Mouse (Mus musculus) heart, embryonic 13.5 days (tissue): ENCODE data around the gene Cel. TPM values are rescaled to one million over a fixed set of nuclear protein-coding genes. Genes with fewer than 3 reads are reported as not detected.
"Not testable (repeated sequence)": the region's sequence is repeated elsewhere in the genome, so short reads cannot be mapped to it uniquely, and the experiment has no call there.

Source experiments
- ATAC-seq: fragments of 200-750 bp; cut with Nextera tagmentation; 2 replicates; pipeline ENCODE4 v1.8.0; 2017; ENCODE audit warnings: moderate TSS enrichment; ENCODE audit not compliant: insufficient number of reproducible peaks, low FRiP score, low TSS enrichment; ENCODE audit errors: extremely low read depth
- H3K27ac ChIP-seq: fragments of 300-500 bp; sonication (generic); replicated peaks from 2 replicates; pipeline ENCODE4 v1.5.1; 2015; ENCODE audit warnings: moderate library complexity, mild to moderate bottlenecking, inconsistent platforms
- H3K27me3 ChIP-seq: fragments of 300-500 bp; sonication (generic); replicated peaks from 2 replicates; pipeline ENCODE4 v1.6.1; 2015; ENCODE audit warnings: mild to moderate bottlenecking, inconsistent platforms
- H3K36me3 ChIP-seq: fragments of 300-500 bp; sonication (generic); 2 replicates; pipeline ENCODE4 v1.6.1; 2015; ENCODE audit warnings: mild to moderate bottlenecking, inconsistent platforms
- H3K4me1 ChIP-seq: fragments of 300-500 bp; sonication (generic); 2 replicates; pipeline ENCODE4 v1.6.1; 2015; ENCODE audit warnings: inconsistent platforms
- H3K4me2 ChIP-seq: fragments of 300-500 bp; sonication (generic); 2 replicates; pipeline ENCODE4 v1.6.1; 2015; ENCODE audit warnings: inconsistent platforms, mild to moderate bottlenecking, moderate library complexity
- H3K4me3 ChIP-seq: fragments of 300-500 bp; sonication (generic); 2 replicates; pipeline ENCODE4 v1.5.1; 2015; ENCODE audit warnings: moderate library complexity, mild to moderate bottlenecking, inconsistent platforms
- H3K9ac ChIP-seq: fragments of 300-500 bp; sonication (generic); 2 replicates; pipeline ENCODE4 v1.6.1; 2015; ENCODE audit warnings: inconsistent platforms, mild to moderate bottlenecking, moderate library complexity
- H3K9me3 ChIP-seq: fragments of 300-500 bp; sonication (generic); 2 replicates; pipeline ENCODE4 v1.6.1; 2016; ENCODE audit warnings: inconsistent platforms
- WGBS: fragments of 180-500 bp; shearing (Covaris S2); methylation state at CpG from one replicate; pipeline ENCODE4 v1.1.7; 2015; ENCODE audit warnings: mixed read lengths; 5-methylcytosine and 5-hydroxymethylcytosine counted together
- microRNA-seq: library from miRNA; unstranded; fragments of <30 nt; microRNA quantifications from one replicate; pipeline ENCODE4, GENCODE M21; 2016
- polyA plus RNA-seq: library from polyadenylated mRNA; unstranded; fragments of >200 nt; fragmentation: Nextera tagmentation; extraction: Ambion mirVana; gene quantifications from 2 replicates; pipeline ENCODE4 v1.2.1, GENCODE M21; 2015

The Cel gene
- polyA plus RNA-seq, 1 experiment from 2014 or later = not detected

DNA sequence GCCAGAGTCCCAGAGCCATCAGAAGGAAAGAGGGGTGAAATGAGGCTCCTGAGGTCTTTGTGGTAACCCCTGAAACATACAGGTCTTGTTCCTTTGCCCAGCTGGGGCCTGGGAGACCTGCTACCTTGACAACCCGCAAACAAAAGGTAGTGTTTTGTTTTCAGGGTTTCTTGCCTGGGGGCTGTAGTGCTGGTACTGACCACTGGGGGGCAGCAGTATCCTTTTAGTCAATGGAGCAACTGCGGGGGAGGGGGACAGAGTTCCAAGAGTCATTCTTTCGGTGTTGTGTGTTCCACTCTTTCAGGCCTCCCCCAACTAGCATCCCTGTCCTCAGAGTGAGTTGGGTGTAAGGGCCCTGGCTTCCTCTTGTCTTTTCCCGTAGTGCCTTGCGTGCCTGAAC lies 48.7 kb downstream of the Cel start:
- Histone ChIP-seq H3K4me2 (peak overlapping the region; percentile 99), H3K27ac (no peak overlapping the region), H3K36me3 (no peaks in the 10 kb centered on the region), H3K4me3 (peak overlapping the region; percentile 75), H3K27me3 (peaks cover 36% of the 10 kb centered on the region), H3K9me3 (no peaks in the 10 kb centered on the region), H3K4me1 (peaks cover 27% of the 10 kb centered on the region), H3K9ac (peak overlapping the region; percentile 86)
- WGBS = 11% methylated on average over 5 of the region's 5 CpGs
- no peak for ATAC-seq

DNA sequence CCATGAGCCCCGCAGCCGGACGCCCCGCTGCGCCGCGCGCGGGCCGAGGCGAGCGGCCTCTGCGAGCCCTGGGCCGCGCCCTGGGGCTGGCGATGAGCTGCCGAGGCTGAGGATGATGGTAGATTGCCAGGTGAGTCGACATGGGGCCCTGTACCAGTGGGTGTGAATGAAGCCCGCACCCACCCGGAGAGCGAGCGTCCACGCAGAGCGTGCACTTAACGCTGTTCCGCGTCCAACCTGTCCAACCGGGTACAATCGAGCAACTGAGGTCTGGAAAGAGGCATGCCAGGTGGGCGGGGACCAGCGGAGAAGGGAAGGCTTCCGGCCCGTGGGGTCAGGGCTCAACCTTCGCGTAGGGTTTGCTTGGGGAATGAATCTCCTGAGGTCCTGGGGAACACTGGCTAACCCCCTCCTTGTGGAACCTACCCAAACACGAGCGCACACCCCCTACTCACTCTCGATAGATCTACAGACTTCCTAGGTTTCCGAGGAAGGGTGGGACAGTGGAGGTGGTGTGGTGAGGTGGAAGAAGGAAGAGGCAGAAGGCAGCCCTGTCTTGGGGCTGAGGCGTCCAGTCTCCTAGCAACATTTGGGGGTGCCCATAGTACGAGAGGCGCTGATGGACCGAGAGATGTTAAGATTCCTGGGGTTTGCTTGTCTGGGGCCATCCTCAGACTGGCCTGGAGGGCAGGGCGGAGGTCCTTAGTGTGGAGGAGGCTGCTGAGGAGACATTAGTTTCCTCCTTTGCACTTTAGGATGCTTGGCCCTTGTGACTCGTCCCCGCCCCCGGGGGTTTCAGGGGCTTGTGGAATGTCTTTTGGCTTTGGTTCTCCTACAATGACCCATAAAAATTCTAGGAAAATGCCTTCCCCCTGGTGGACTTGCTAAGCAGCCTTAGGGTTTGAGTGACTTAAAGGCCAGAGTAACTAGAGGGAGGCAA lies 49.5 kb downstream of the Cel start:
- Histone ChIP-seq H3K9me3 (no peaks in the 10 kb centered on the region), H3K9ac (peak overlapping the region; percentile 86), H3K4me1 (peaks cover 27% of the 10 kb centered on the region), H3K4me3 (peak overlapping the region; percentile 75), H3K27me3 (peaks cover 36% of the 10 kb centered on the region), H3K4me2 (peak overlapping the region; percentile 99), H3K36me3 (no peaks in the 10 kb centered on the region), H3K27ac (0 out of 2 replicates have a peak overlapping the region, but pooled peaks have one; percentile 36)
- WGBS = 7% methylated on average over 47 of the region's 47 CpGs
- ATAC-seq = no peak

DNA sequence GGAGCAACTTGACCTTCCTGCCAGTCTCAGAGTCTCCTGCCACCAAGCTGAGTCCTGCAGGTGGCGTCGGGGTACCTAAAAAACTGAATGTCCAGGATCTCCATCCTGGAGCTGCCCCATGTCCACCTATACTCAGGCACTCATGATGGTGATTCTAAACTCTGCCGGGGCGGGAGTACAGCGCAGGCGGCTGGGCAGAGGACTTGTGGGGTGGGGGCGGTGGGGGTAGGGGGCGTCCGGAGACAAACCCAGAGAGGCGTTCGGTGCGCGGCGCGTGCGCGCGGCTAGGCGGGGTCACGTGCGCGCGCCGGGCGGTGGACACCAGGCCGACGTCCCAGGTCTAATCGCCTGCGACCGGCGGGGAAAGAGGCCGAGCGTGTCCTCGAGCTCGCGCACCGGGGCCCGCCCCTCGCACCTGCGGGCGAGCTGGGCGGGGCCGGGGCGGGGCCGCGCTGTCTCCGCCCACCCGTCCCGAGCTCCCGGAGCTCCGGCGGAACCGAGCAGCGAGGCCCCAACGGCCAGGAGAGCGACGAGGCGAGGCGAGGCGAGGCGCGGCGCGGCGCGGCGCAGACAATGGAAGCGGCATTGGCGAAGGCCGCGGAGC lies 50.3 kb downstream of the Cel start, which contains the start of gene Ralgds:
Gene Ralgds, plus strand, starts transcription at position 328 of the 604 bp plus-strand sequence.
- H3K36me3 ChIP-seq = no peaks in the 10 kb centered on the region
- WGBS = under 1% methylated on average over 59 of the region's 71 CpGs
- 0 out of 2 replicates have a peak within 1 kb of the TSS, but pooled peaks have one; percentile 36 for H3K27ac ChIP-seq

DNA sequence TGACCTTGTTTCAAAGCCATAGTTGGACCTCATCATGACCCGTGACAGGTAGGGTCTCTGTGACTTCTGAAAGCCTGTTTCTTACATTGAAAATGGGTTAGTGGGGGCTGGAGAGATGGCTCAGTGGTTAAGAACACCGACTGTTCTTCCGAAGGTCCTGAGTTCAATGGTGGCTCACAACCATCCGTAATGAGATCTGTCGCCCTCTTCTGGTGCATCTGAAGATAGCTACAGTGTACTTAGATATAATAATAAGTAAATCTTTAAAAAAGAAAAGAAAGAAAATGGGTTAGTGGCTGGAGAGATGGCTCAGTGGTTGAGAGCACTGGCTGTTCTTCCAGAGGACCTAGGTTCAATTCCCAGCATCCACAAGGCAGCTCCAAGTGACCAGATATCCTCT lies 51.6 kb downstream of the Cel start:
- H3K9me3 ChIP-seq, ATAC-seq, H3K4me2 ChIP-seq, H3K27ac ChIP-seq, H3K9ac ChIP-seq, H3K36me3 ChIP-seq, H3K4me3 ChIP-seq: not testable (repeated sequence)
- whole genome bisulfite sequencing = 50% methylated on average over 5 of the region's 5 CpGs
- Histone ChIP-seq H3K4me1 (peaks cover 16% of the 10 kb centered on the region), H3K27me3 (peaks cover 36% of the 10 kb centered on the region)

More for the DNA sequence above, 50.3 kb downstream of the Cel start, which contains the start of gene Ralgds:
- ATAC-seq = peak; percentile 78
- Histone ChIP-seq H3K9me3 (no peaks in the 10 kb centered on the region), H3K4me2 (peak within 1 kb of the TSS; percentile 99), H3K27me3 (peaks cover 36% of the 10 kb centered on the region), H3K9ac (peak within 1 kb of the TSS; percentile 86), H3K4me1 (peaks cover 25% of the 10 kb centered on the region), H3K4me3 (peak within 1 kb of the TSS; percentile 75)

DNA sequence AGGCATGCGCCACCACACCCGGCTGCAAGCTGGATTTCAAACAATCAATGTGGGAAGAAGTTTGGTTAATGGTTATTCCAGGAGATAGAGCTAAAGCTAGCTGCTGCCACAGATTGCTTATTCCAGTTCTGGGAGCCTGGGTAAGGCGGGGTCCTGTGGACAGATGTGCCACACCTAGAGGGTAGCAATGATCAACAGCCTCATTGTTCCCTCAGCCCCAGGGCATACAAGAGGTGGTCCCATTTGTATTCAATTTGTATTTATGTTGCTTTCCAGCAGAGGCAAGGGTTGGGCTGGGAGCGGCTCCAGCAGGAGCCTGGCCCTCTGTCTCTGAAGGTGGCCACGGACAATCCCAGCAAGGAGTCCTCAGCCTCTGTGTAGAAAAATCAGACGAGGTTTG lies 56.9 kb downstream of the Cel start:
- Histone ChIP-seq H3K9ac (no peak overlapping the region), H3K27ac (no peak overlapping the region), H3K4me3 (no peak overlapping the region), H3K4me2 (no peak overlapping the region), H3K9me3 (no peaks in the 10 kb centered on the region), H3K27me3 (peaks cover 25% of the 10 kb centered on the region), H3K36me3 (no peaks in the 10 kb centered on the region), H3K4me1 (no peaks in the 10 kb centered on the region)
- ATAC-seq = no peak
- WGBS = 77% methylated on average over 6 of the region's 6 CpGs

DNA sequence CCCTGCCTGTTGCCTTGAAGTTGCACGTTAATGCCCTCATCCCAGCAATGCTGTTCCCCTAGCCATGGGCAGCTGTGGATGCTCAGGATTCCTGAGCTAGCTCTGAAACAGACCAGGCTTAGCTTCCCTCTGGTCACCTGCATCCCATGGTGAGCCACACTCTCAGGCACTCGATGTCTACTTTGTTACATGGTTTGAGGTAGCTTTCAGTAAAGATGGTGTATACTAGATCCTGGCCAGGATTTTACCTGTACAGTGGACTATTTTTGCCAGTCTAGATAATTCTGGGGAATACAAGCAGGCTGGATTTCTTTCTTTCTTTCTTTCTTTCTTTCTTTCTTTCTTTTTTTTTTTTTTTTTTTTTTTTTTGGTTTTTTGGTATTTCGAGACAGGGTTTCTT lies 57.4 kb downstream of the Cel start, which contains the start of gene Gm10134:
Gene Gm10134, plus strand, starts transcription at position 301 of the 400 bp plus-strand sequence.
- no peak within 1 kb of the TSS for H3K9ac ChIP-seq
- H3K27me3 ChIP-seq = peaks cover 20% of the 10 kb centered on the region; the same call in 1 of the 2 replicates
- H3K4me2 ChIP-seq = no peak within 1 kb of the TSS
- H3K9me3 ChIP-seq = no peaks in the 10 kb centered on the region
- no peak within 1 kb of the TSS for H3K4me3 ChIP-seq
- WGBS = 49% methylated on average over 3 of the region's 3 CpGs
- H3K36me3 ChIP-seq = no peaks in the 10 kb centered on the region
- no peaks in the 10 kb centered on the region for H3K4me1 ChIP-seq
- H3K27ac ChIP-seq = no peak within 1 kb of the TSS
- no peak for ATAC-seq

Small RNA genes within 50 kb of the gene (microRNA-seq; reads per million reads assigned to microRNA genes)
- not detected for gene Gm22824

Other genes with a start within 250 kb of the Cel start
- gene Ppp1r26, start 116.6 kb downstream of the Cel start, polyA plus RNA-seq = 2.9 and 3.1 TPM in 2 replicates
- gene 1700007K13Rik, start 97.1 kb downstream of the Cel start, polyA plus RNA-seq = 0.31 TPM in 1 of 2 replicates, not detected in the other
- 46.0 and 48.5 TPM in 2 replicates for gene Mrps2, start 95.3 kb downstream of the Cel start, polyA plus RNA-seq
- gene Gbgt1, start 66.5 kb downstream of the Cel start, polyA plus RNA-seq = 0.25 and 0.47 TPM in 2 replicates
- gene Gm10134, start 57.3 kb downstream of the Cel start, polyA plus RNA-seq = 1.1 and 1.6 TPM in 2 replicates
- gene Ralgds, start 50.3 kb downstream of the Cel start, polyA plus RNA-seq = 19.2 and 20.3 TPM in 2 replicates
- 29.8 and 30.9 TPM in 2 replicates for gene Gtf3c5, start 20.3 kb upstream of the Cel start, polyA plus RNA-seq
- gene Gfi1b, start 58.6 kb upstream of the Cel start, polyA plus RNA-seq = 2.8 and 4.7 TPM in 2 replicates
- 16.2 and 16.4 TPM in 2 replicates for gene Tsc1, start 77.8 kb upstream of the Cel start, polyA plus RNA-seq
- gene Spaca9, start 136.3 kb upstream of the Cel start, polyA plus RNA-seq = 0.59 and 1.2 TPM in 2 replicates
- gene Ak8, start 136.8 kb upstream of the Cel start, polyA plus RNA-seq = 0.37 and 0.90 TPM in 2 replicates